Mouse (Mus musculus) limb, embryonic 11.5 days (tissue): Measurements from ENCODE around the gene Ndufc2. TPM values are rescaled to one million over a fixed set of nuclear protein-coding genes. Genes with fewer than 3 reads are reported as not detected.

Experiments
- ATAC-seq: fragments of 200-750 bp; cut with Nextera tagmentation; 2 replicates; pipeline ENCODE4 v1.8.0; 2017; ENCODE audit warnings: low read depth; ENCODE audit not compliant: insufficient number of reproducible peaks, low FRiP score, low TSS enrichment
- DNase-seq: peaks from one replicate; pipeline ENCODE4 v3.0.0-alpha.2; 2015; ENCODE audit warnings: low spot score
- H3K27ac ChIP-seq: fragments of 300-500 bp; sonication (generic); replicated peaks from 2 replicates; pipeline ENCODE4 v1.5.1; 2014; ENCODE audit warnings: low read depth, mild to moderate bottlenecking, low read length
- H3K27me3 ChIP-seq: fragments of 300-500 bp; sonication (generic); 2 replicates; pipeline ENCODE4 v1.6.1; 2014; ENCODE audit warnings: mild to moderate bottlenecking, low read length, mixed read lengths; ENCODE audit not compliant: control insufficient read depth, insufficient read depth
- H3K36me3 ChIP-seq: fragments of 300-500 bp; sonication (generic); 2 replicates; pipeline ENCODE4 v1.6.1; 2014; ENCODE audit warnings: mild to moderate bottlenecking, low read length, moderate library complexity, mixed read lengths; ENCODE audit not compliant: control insufficient read depth, insufficient read depth
- H3K4me1 ChIP-seq: fragments of 300-500 bp; sonication (generic); 2 replicates; pipeline ENCODE4 v1.6.1; 2014; ENCODE audit warnings: low read length, mixed read lengths; ENCODE audit not compliant: control insufficient read depth, insufficient read depth
- H3K4me2 ChIP-seq: fragments of 300-500 bp; sonication (generic); 2 replicates; pipeline ENCODE4 v1.6.1; 2014; ENCODE audit warnings: low read depth, mild to moderate bottlenecking, moderate library complexity; ENCODE audit not compliant: severe bottlenecking
- H3K4me3 ChIP-seq: fragments of 300-500 bp; sonication (generic); 2 replicates; pipeline ENCODE4 v1.5.1; 2014; ENCODE audit warnings: low read depth, low read length
- H3K9ac ChIP-seq: fragments of 300-500 bp; sonication (generic); 2 replicates; pipeline ENCODE4 v1.6.1; 2014; ENCODE audit warnings: mild to moderate bottlenecking, low read length
- H3K9me3 ChIP-seq: fragments of 300-500 bp; sonication (generic); 2 replicates; pipeline ENCODE4 v1.6.1; 2016; ENCODE audit warnings: low read length; ENCODE audit not compliant: control insufficient read depth
- WGBS: fragments of 180-500 bp; shearing (Covaris S2); extraction: QIAGEN DNeasy Blood & Tissue Kit; methylation state at CpG from one replicate; pipeline ENCODE4 v1.1.7; 2014; 5-methylcytosine and 5-hydroxymethylcytosine counted together
- polyA plus RNA-seq: library from polyadenylated mRNA; unstranded; fragments of >200 nt; fragmentation: Nextera tagmentation; extraction: Ambion mirVana; gene quantifications from 2 replicates; pipeline ENCODE4 v1.2.1, GENCODE M21; 2014

Ndufc2 gene
- polyA plus RNA-seq: 337 and 342 TPM in 2 replicates

DNA sequence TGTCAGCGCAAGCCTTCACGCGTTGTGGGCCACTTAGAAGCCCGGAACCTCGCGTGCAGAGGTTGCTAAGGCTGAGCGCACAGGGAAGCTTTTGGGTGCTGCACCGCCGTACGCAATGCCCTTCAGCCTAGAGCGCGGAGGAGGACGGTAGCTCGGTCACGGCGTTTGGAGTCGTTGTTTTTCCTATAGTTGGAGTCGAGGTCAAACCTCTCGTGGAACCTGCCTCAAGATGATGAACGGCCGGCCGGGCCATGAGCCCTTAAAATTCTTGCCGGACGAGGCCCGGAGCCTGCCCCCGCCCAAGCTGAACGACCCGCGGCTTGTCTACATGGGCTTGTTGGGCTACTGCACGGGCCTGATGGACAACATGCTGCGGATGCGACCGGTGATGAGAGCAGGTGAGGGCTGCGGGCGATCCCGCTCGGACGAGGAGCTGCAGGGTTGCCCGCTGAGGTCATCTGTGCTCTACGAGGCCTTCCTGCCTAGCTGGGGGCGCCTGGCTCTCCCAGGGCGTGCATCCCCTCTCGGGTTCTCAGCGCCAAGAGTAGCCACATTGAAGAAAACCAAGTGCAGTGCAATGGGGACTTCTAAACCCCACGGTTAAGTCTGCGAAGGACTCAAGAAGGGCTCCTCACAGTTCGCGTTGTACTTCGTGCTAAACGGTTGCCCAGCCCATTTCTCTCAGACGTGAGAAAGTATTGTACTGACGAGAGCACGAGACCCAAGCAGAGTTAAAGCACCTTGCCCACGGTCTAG lies at the start of gene Ndufc2:
Ndufc2 (plus strand) TSS at position 44 of the 756 bp plus-strand sequence.
- under 1% methylated on average over 54 of the region's 54 CpGs for WGBS

DNA sequence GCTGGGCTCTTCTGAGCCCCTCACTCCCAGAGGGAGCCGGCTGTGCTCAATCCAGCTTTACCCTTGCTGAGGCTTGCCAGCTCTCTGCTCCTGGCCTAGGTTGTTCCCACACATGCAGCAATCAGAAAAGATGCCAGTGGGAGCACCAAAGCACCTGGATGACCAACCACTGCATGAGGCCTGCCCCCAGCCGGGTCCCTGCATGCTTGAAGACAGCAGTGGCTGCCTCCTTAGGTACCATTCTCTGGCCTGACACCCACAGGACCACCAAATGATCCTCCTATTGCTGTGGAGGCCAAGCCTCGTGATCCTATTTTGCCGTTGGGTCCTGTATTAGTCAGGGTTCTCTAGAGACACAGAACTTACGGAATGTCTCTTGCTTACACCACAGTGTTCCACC lies 48.9 kb upstream of the Ndufc2 start:
- WGBS: 87% methylated on average over 5 of the region's 5 CpGs

More for the DNA sequence above, at the start of gene Ndufc2:
- DNase-seq (peak; percentile 85), ATAC-seq (peak; percentile 91)
- H3K9me3 ChIP-seq: no peaks in the 10 kb centered on the region
- no peaks in the 10 kb centered on the region for H3K4me1 ChIP-seq
- H3K4me3 ChIP-seq: peak within 1 kb of the TSS; percentile 77
- H3K27me3 ChIP-seq: no peaks in the 10 kb centered on the region
- H3K9ac ChIP-seq: peak within 1 kb of the TSS; percentile 93
- H3K27ac ChIP-seq: no peak within 1 kb of the TSS
- H3K4me2 ChIP-seq: peak within 1 kb of the TSS; percentile 55
- H3K36me3 ChIP-seq: peaks cover 2% of the 10 kb centered on the region; the same call in 1 of the 2 replicates

DNA sequence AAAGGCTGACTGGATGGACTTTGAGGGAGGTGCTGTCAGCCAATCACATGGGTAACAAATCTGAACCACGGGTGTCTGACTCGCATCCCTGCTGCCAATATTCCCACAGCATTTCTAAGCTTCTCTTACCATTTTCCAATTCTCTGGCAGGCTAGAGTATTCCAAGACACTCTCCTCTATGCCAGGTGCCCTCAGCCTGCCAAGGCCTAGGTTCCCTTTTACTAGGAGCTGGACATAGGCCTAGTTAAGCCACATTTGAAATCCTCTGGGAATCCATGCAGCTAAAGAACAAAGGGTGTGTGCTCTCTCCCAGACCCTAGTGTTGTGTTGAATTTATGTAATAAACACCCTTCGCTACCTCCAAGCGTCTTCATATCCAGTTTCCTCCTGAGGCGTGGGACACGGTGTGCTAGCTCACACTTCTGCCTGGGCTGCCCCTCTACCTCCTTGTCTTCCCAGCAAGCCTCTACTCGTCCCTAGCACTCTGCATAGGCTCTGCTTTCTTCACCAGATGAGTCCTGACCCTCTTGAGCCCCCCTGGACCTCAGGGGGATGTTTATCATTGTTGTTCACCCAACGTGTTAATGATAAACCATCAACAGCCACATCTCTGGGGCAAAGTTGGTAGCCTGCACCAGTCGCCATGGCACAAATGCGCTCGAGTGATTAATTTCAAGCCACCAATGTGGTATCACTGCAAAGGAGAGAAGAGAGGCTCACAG lies 47.9 kb upstream of the Ndufc2 start:
- Histone ChIP-seq H3K4me3 (no peak overlapping the region), H3K27ac (no peak overlapping the region), H3K9ac (no peak overlapping the region), H3K4me2 (no peak overlapping the region), H3K27me3 (no peaks in the 10 kb centered on the region), H3K9me3 (no peaks in the 10 kb centered on the region), H3K4me1 (no peaks in the 10 kb centered on the region), H3K36me3 (no peaks in the 10 kb centered on the region)
- DNase-seq (no peak), ATAC-seq (no peak)
- WGBS: 87% methylated on average over 11 of the region's 11 CpGs

More for the DNA sequence above, 48.9 kb upstream of the Ndufc2 start:
- Histone ChIP-seq H3K4me2 (no peak overlapping the region), H3K27me3 (no peaks in the 10 kb centered on the region), H3K36me3 (no peaks in the 10 kb centered on the region), H3K4me3 (no peak overlapping the region), H3K27ac (no peak overlapping the region), H3K4me1 (no peaks in the 10 kb centered on the region), H3K9ac (no peak overlapping the region), H3K9me3 (no peaks in the 10 kb centered on the region)
- ATAC-seq (no peak), DNase-seq (no peak)

DNA sequence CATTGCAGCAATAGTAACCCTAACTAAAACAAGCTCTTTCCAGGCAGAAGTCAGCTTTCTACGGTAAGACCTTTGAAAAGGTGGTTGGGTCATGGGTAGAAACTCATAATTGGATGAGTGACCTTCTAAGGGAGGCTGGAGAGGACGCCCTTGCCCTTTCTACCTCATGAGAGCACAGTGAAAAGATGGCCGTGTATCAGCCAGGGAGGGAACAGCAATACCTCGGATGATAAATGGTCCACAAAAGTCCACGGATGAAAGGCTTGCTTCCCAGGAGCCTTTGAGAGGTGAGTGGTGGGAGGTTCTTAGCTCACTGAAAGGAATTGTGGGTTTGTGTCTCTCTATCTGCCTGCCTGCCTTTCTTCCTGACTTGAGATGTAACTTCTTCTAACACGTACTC lies 46.4 kb upstream of the Ndufc2 start:
- ATAC-seq (no peak), DNase-seq (no peak)
- Histone ChIP-seq H3K36me3 (no peaks in the 10 kb centered on the region), H3K27me3 (no peaks in the 10 kb centered on the region), H3K27ac (no peak overlapping the region), H3K4me2 (no peak overlapping the region), H3K4me1 (no peaks in the 10 kb centered on the region), H3K9me3 (no peaks in the 10 kb centered on the region), H3K4me3 (no peak overlapping the region), H3K9ac (no peak overlapping the region)
- WGBS: 90% methylated on average over 6 of the region's 6 CpGs

DNA sequence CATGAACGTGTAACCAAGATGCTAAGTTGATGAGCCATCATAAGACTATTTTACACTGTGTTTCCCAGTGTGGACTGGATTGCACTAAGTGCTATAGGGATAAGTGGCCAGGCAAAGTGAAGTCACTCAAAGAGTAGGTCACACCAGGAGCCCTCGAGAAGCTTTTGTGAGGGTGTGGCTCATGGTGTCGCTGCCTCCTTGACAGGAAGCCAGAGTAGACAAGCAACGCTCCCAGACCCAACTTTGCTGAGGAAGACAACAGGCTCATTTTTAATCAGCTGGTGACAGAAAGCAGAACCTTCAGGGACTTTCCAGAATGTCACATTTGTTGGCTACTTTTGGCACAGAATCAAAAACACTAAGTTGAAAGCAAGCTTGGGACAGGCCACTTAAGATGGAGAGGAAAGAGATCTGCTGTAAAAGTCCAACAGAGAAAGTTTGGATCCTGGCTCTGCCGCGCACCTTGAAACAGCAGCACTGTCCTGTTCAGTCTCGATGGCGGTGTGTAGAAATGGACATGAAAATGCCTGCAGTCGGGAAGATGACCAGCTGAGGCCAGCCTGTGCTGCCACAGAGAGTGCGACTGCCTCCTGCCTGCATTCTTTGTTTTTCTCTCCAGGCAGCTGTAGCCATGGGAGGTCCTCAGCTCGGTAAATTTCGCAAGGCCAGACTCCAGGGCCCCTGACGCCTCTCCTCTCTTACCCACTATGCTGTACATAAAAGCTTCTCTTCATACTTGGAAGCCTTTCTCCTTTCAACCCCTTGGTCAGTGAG lies 44.5 kb upstream of the Ndufc2 start:
- no peak overlapping the region for H3K4me2 ChIP-seq
- H3K4me3 ChIP-seq: no peak overlapping the region
- H3K9ac ChIP-seq: no peak overlapping the region
- WGBS: 46% methylated on average over 13 of the region's 13 CpGs
- no peaks in the 10 kb centered on the region for H3K4me1 ChIP-seq
- no peaks in the 10 kb centered on the region for H3K27me3 ChIP-seq
- no peaks in the 10 kb centered on the region for H3K9me3 ChIP-seq
- H3K36me3 ChIP-seq: no peaks in the 10 kb centered on the region
- ATAC-seq (no peak), DNase-seq (no peak)
- no peak overlapping the region for H3K27ac ChIP-seq

DNA sequence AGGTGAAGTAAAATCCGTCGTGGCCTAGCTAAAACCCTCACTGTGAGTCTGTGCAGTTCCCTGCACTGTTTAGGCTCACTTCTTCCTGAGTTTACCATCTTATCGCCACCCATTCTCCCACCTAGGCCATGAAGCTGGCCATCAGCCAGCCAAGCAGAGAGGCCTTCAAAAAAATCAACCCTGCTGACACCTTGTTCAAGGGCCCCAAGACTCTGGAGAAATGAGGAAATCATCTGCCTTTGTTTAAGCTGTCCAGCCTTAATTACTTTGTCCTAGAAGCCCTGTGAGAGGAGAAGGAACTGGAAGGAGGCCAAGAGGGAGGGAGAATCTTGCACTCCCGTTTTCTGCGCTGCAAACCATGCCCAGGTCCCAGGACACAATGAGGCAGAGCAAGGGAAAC lies 43.5 kb upstream of the Ndufc2 start:
- ATAC-seq: no peak
- 89% methylated on average over 5 of the region's 5 CpGs for WGBS
- no peak for DNase-seq

DNA sequence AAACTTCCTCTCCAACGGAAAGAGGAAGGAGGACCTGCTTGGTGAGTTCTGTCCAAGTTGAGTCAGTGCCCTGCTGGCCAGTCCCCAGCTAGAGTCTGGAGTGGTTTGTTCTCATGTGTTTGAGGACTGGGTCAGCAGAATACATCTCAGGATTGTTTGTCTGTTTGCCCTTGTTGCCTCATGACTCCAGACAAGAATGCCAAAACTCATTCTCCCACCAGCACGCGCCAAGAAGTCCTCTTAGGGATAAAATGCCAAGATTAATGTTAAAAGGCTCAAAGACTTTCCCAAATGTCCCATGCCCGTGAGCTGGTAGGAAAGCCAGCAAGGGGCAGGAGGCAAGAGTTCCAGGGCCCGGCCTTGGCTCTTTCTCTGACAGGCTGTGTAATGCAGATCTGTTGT lies 42.9 kb upstream of the Ndufc2 start:
- 81% methylated on average over 5 of the region's 5 CpGs for WGBS
- Histone ChIP-seq H3K9me3 (no peaks in the 10 kb centered on the region), H3K4me3 (no peak overlapping the region), H3K4me2 (no peak overlapping the region), H3K4me1 (no peaks in the 10 kb centered on the region), H3K36me3 (no peaks in the 10 kb centered on the region), H3K27ac (no peak overlapping the region), H3K27me3 (no peaks in the 10 kb centered on the region), H3K9ac (no peak overlapping the region)
- DNase-seq (no peak), ATAC-seq (no peak)

More for the DNA sequence above, 43.5 kb upstream of the Ndufc2 start:
- H3K36me3 ChIP-seq: no peaks in the 10 kb centered on the region
- H3K27ac ChIP-seq: no peak overlapping the region
- no peak overlapping the region for H3K4me3 ChIP-seq
- H3K4me1 ChIP-seq: no peaks in the 10 kb centered on the region
- H3K9ac ChIP-seq: no peak overlapping the region
- H3K9me3 ChIP-seq: no peaks in the 10 kb centered on the region
- no peak overlapping the region for H3K4me2 ChIP-seq
- no peaks in the 10 kb centered on the region for H3K27me3 ChIP-seq

DNA sequence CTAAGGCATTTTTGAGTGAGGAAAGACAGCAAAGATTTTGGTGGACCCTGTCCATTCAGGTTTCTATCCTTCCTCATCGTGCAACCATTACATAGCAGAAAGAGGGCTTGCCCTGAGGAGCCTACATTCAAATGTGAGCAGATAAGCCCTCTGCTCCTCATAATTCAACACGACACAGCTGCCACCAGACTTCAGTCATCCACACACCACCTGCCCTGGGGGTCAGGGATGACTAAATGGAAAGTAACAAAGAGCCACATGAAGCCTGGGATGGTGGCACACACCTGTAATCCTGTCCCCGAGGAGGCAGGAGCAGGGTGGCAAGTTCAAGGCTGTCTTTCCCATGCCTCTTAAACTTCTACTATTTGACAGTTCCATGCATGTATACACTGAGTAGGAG lies 42.0 kb upstream of the Ndufc2 start:
- Histone ChIP-seq H3K36me3 (no peaks in the 10 kb centered on the region), H3K9me3 (no peaks in the 10 kb centered on the region), H3K4me2 (no peak overlapping the region), H3K27ac (no peak overlapping the region), H3K27me3 (no peaks in the 10 kb centered on the region), H3K4me3 (no peak overlapping the region), H3K4me1 (no peaks in the 10 kb centered on the region), H3K9ac (no peak overlapping the region)
- 79% methylated on average over 3 of the region's 3 CpGs for WGBS
- DNase-seq (no peak), ATAC-seq (no peak)
